In the genomic region with DNA sequence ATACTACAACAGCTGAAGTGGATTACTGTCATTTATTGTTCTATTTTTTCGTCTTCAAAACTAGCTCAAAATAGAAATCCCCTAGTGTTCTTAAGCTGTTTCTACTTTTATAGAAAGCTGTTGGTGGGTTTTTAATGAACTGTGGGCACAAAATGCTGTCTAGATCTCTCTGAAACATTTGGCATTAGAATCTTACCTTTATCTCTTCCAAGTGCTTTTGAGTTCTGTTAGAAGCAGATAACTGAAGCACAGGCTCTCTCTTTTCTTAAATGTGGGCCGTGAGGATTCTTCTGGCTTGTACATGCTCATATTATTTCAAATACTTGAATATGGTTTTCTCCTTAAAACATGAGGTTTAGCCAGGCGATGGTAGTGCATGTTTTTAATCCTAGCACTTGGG, we compare ENCODE assay signal across 35 mouse cellular contexts.
"Had no signal": no experiment of that assay in that cellular context is flagged by ENCODE, and none has a peak within 500 bp of the region (broad histone marks: within the 10 kb centered on the region; RNA-seq: fewer than 3 reads in every experiment).

No protein-coding gene starts in this region.

- H3K4me1 ChIP-seq: heart, embryonic 12.5 days; heart, embryonic 13.5 days; heart, embryonic 15.5 days; hindbrain, embryonic 10.5 days; hindbrain, embryonic 12.5 days; hindbrain, embryonic 13.5 days; hindbrain, embryonic 15.5 days; intestine, embryonic 15.5 days; kidney, embryonic 15.5 days had no signal

- H3K9me3 ChIP-seq: heart, embryonic 15.5 days; hindbrain, embryonic 10.5 days; hindbrain, embryonic 12.5 days; hindbrain, embryonic 13.5 days; hindbrain, embryonic 15.5 days; intestine, embryonic 15.5 days; kidney, embryonic 15.5 days had no signal

- H3K9ac ChIP-seq: heart, embryonic 12.5 days; heart, embryonic 13.5 days; heart, embryonic 15.5 days; hindbrain, embryonic 12.5 days; hindbrain, embryonic 13.5 days; hindbrain, embryonic 14.5 days; hindbrain, embryonic 15.5 days; intestine, embryonic 15.5 days; kidney, embryonic 15.5 days had no signal

- DNase-seq: heart, postnatal 10 days; heart, postnatal 14 days; heart, postnatal 36 days; heart, postnatal 4 days; kidney, adult 11 months; kidney, adult 18-20 months; kidney, adult 2 months; kidney, adult 8-10 months; kidney, adult 9 months; kidney, postnatal 10 days; kidney, postnatal 14 days; kidney, postnatal 25 days; kidney, postnatal 36 days; kidney, postnatal 4 days; layer of hippocampus, adult 9-11 months; layer of hippocampus, postnatal 36 days had no signal

- H3K36me3 ChIP-seq: heart, embryonic 12.5 days; heart, embryonic 13.5 days; heart, embryonic 15.5 days; hindbrain, embryonic 10.5 days; hindbrain, embryonic 12.5 days; hindbrain, embryonic 13.5 days; hindbrain, embryonic 15.5 days; intestine, embryonic 15.5 days; kidney, embryonic 15.5 days had no signal

- H3K4me2 ChIP-seq: heart, embryonic 11.5 days; heart, embryonic 12.5 days; heart, embryonic 13.5 days; heart, embryonic 15.5 days; hindbrain, embryonic 12.5 days; hindbrain, embryonic 13.5 days; hindbrain, embryonic 14.5 days; hindbrain, embryonic 15.5 days; intestine, embryonic 15.5 days; kidney, embryonic 15.5 days had no signal

- H3K4me3 ChIP-seq: heart, embryonic 12.5 days; heart, embryonic 13.5 days; heart, embryonic 15.5 days; hindbrain, embryonic 10.5 days; hindbrain, embryonic 12.5 days; hindbrain, embryonic 13.5 days; hindbrain, embryonic 15.5 days; intestine, embryonic 15.5 days; kidney, embryonic 15.5 days; layer of hippocampus, adult 2 months; left cerebral cortex, adult 2 months had no signal

- H3K27ac ChIP-seq: heart, embryonic 13.5 days; heart, embryonic 15.5 days; hindbrain, embryonic 10.5 days; hindbrain, embryonic 12.5 days; hindbrain, embryonic 13.5 days; hindbrain, embryonic 14.5 days; hindbrain, embryonic 15.5 days; hindbrain, postnatal 0 days; intestine, embryonic 15.5 days; kidney, embryonic 15.5 days; kidney, postnatal 0 days; layer of hippocampus, adult 2 months; left cerebral cortex, adult 2 months had no signal

- H3K27me3 ChIP-seq: heart, embryonic 12.5 days; heart, embryonic 13.5 days; heart, embryonic 15.5 days; hindbrain, embryonic 12.5 days; hindbrain, embryonic 13.5 days; hindbrain, embryonic 15.5 days; intestine, embryonic 15.5 days; kidney, embryonic 15.5 days had no signal

- ATAC-seq: hindbrain, embryonic 16.5 days; hindbrain, postnatal 0 days; inflammation-experienced regulatory T-cells, adult 6 months; intestine, embryonic 15.5 days; intestine, embryonic 16.5 days; intestine, postnatal 0 days had no signal
